ENCODE assay signal across 10 mouse cellular contexts in genomic region chr14:118235361-118235972, GRCm38 (mm10). TPM values are rescaled to one million over a fixed set of nuclear protein-coding genes. Genes with fewer than 3 reads are reported as not detected.
DNase-seq lines count a peak whose midpoint lies in the region; ATAC-seq and TF ChIP-seq lines count a peak whose summit lies in the region.
"Had no signal": no experiment of that assay in that cellular context is flagged by ENCODE, and none has a peak within 500 bp of the region (broad histone marks: within the 10 kb centered on the region; RNA-seq: fewer than 3 reads in every experiment).

No protein-coding gene starts in this region.

- H3K27me3 ChIP-seq in thymus, adult 2 months (ENCODE audit: control insufficient read depth, insufficient read depth, low read length), result peaks cover 39% of the 10 kb centered on the region
- H3K27me3 ChIP-seq in hindbrain, embryonic 11.5 days (ENCODE audit: control insufficient read depth, insufficient read depth, low read length), result peaks cover 24% of the 10 kb centered on the region
- peaks cover 95% of the 10 kb centered on the region for H3K27me3 ChIP-seq in liver, embryonic 13.5 days
- H3K27me3 ChIP-seq in stomach, embryonic 16.5 days (ENCODE audit: control insufficient read depth, insufficient read depth, low read length), result peaks cover 33% of the 10 kb centered on the region

- H3K27ac ChIP-seq in thymus, adult 2 months (ENCODE audit: control insufficient read depth, insufficient read depth, low read length), result no peak overlapping the region
- peak overlapping the region; percentile 89 for H3K27ac ChIP-seq in hindbrain, embryonic 11.5 days (ENCODE audit: low read depth, low read length)
- H3K27ac ChIP-seq in liver, embryonic 13.5 days, result no peak overlapping the region
- peak overlapping the region; percentile 92 for H3K27ac ChIP-seq in stomach, embryonic 16.5 days (ENCODE audit: low read length)

- peak overlapping the region; percentile 87 for H3K4me2 ChIP-seq in hindbrain, embryonic 11.5 days (replicated peaks; ENCODE audit: low read depth, low read length)
- peak overlapping the region; percentile 66 for H3K4me2 ChIP-seq in liver, embryonic 13.5 days
- peak overlapping the region; percentile 66 for H3K4me2 ChIP-seq in stomach, embryonic 16.5 days (ENCODE audit: low read depth, low read length)

- H3K4me1 ChIP-seq in thymus, adult 2 months (replicated peaks; ENCODE audit: control insufficient read depth, insufficient read depth, low read length), result peaks cover 10% of the 10 kb centered on the region; the same call in 1 of the 2 replicates
- H3K4me1 ChIP-seq in hindbrain, embryonic 11.5 days (replicated peaks; ENCODE audit: control insufficient read depth, insufficient read depth, low read length), result no peaks in the 10 kb centered on the region; the same call in 1 of the 2 replicates
- peaks cover 23% of the 10 kb centered on the region for H3K4me1 ChIP-seq in liver, embryonic 13.5 days (replicated peaks)
- H3K4me1 ChIP-seq in stomach, embryonic 16.5 days (ENCODE audit: control insufficient read depth, insufficient read depth, low read length), result peaks cover 6% of the 10 kb centered on the region; the same call in 1 of the 2 replicates

- H3K4me3 ChIP-seq in thymus, adult 2 months (ENCODE audit: control insufficient read depth, insufficient read depth, low read length), result no peak overlapping the region
- peak overlapping the region; percentile 74 for H3K4me3 ChIP-seq in hindbrain, embryonic 11.5 days (ENCODE audit: low read depth, low read length)
- peak overlapping the region; percentile 48 for H3K4me3 ChIP-seq in liver, embryonic 13.5 days (replicated peaks)
- H3K4me3 ChIP-seq in stomach, embryonic 16.5 days (replicated peaks; ENCODE audit: low read length), result peak overlapping the region; percentile 63
- H3K4me3 ChIP-seq: myocyte had no signal

- 2% methylated on average over 62 of the region's 62 CpGs for WGBS in thymus, adult 2 months
- WGBS in hindbrain, embryonic 11.5 days, result 0% methylated on average over 46 of the region's 62 CpGs
- WGBS in liver, embryonic 13.5 days (ENCODE audit: insufficient replicate concordance), result 1% methylated on average over 59 of the region's 62 CpGs
- under 1% methylated on average over 62 of the region's 62 CpGs for WGBS in stomach, embryonic 16.5 days

- no peak for TF ChIP-seq POLR2A in thymus, adult 2 months (IDR thresholded peaks at IDR 0.05; ENCODE audit: control insufficient read depth, extremely low read depth, insufficient read depth, low read length, poor library complexity)

- peak; percentile 13 to 30 for DNase-seq in cerebellum, postnatal 25 days
- no peak for DNase-seq in cerebellum, adult 11-12 months
- peak; percentile 14 for DNase-seq in thymus, postnatal 25 days
- DNase-seq in thymus, adult 2 months, result no peak
- DNase-seq in hindbrain, embryonic 11.5 days (ENCODE audit: low spot score), result peak; percentile 73
- no peak for DNase-seq in liver, embryonic 13.5 days

- ATAC-seq in hindbrain, embryonic 11.5 days (ENCODE audit: low FRiP score), result no peak
- no peak for ATAC-seq in liver, embryonic 13.5 days (ENCODE audit: low read depth)
- no peak for ATAC-seq in stomach, embryonic 16.5 days (ENCODE audit: insufficient read depth, low FRiP score)
- no peak for ATAC-seq in activated CD4-positive, CD25-positive, alpha-beta regulatory T cell, adult 4 months

- peak overlapping the region; percentile 87 for H3K9ac ChIP-seq in hindbrain, embryonic 11.5 days (ENCODE audit: low read depth, low read length)
- H3K9ac ChIP-seq in liver, embryonic 13.5 days, result no peak overlapping the region
- H3K9ac ChIP-seq in stomach, embryonic 16.5 days (ENCODE audit: low read length), result peak overlapping the region; percentile 81

- TF ChIP-seq CTCF in thymus, adult 2 months (IDR thresholded peaks at IDR 0.05; ENCODE audit: borderline replicate concordance, control insufficient read depth, extremely low read depth, insufficient read depth, low read length, poor library complexity), result no peak

- no peaks in the 10 kb centered on the region for H3K36me3 ChIP-seq in thymus, adult 2 months (ENCODE audit: control insufficient read depth, insufficient read depth, low read length)
- H3K36me3 ChIP-seq in hindbrain, embryonic 11.5 days (ENCODE audit: control insufficient read depth, insufficient read depth, low read length), result no peaks in the 10 kb centered on the region
- H3K36me3 ChIP-seq in liver, embryonic 13.5 days, result no peaks in the 10 kb centered on the region
- H3K36me3 ChIP-seq in stomach, embryonic 16.5 days (ENCODE audit: control insufficient read depth, insufficient read depth, low read length), result no peaks in the 10 kb centered on the region

- no peaks in the 10 kb centered on the region for H3K9me3 ChIP-seq in hindbrain, embryonic 11.5 days (ENCODE audit: control insufficient read depth, low read length)
- H3K9me3 ChIP-seq in liver, embryonic 13.5 days (replicated peaks), result no peaks in the 10 kb centered on the region
- no peaks in the 10 kb centered on the region for H3K9me3 ChIP-seq in stomach, embryonic 16.5 days (replicated peaks; ENCODE audit: control insufficient read depth, low read length)

RNA-seq across cellular contexts. Expression of gene Sox21, which starts 1.4 kb away (rescaled TPM):
- polyA plus RNA-seq in thymus, adult 2 months (2012; rRNA removed), result 0.59 and 1.0 TPM in 2 replicates
- polyA plus RNA-seq in hindbrain, embryonic 11.5 days (2014; fragmentation: Nextera tagmentation; extraction: Ambion mirVana), result 10.7 and 12.6 TPM in 2 replicates
- polyA plus RNA-seq in liver, embryonic 13.5 days (2015; fragmentation: Nextera tagmentation; extraction: Ambion mirVana), result not detected in 2 replicates
- 3.2 and 3.7 TPM in 2 replicates for polyA plus RNA-seq in stomach, embryonic 16.5 days (2015; fragmentation: Nextera tagmentation; extraction: Ambion mirVana)
- not detected for polyA plus RNA-seq in activated CD4-positive, CD25-positive, alpha-beta regulatory T cell, adult 4 months (2017; shearing (Covaris generic))
- polyA plus RNA-seq: myocyte had no signal

RNA-seq across cellular contexts. Expression of gene Gm9376, which starts 31.3 kb away (rescaled TPM):
- not detected in 2 replicates for polyA plus RNA-seq in thymus, adult 2 months (2012; rRNA removed)
- polyA plus RNA-seq in hindbrain, embryonic 11.5 days (2014; fragmentation: Nextera tagmentation; extraction: Ambion mirVana), result not detected in 2 replicates
- not detected in 2 replicates for polyA plus RNA-seq in liver, embryonic 13.5 days (2015; fragmentation: Nextera tagmentation; extraction: Ambion mirVana)
- not detected in 2 replicates for polyA plus RNA-seq in stomach, embryonic 16.5 days (2015; fragmentation: Nextera tagmentation; extraction: Ambion mirVana)
- not detected for polyA plus RNA-seq in activated CD4-positive, CD25-positive, alpha-beta regulatory T cell, adult 4 months (2017; shearing (Covaris generic))
- polyA plus RNA-seq: C2C12, myocyte had no signal

Comparison
In these comparisons a context has a peak if more than half of its experiments do, and no peak if none do; other contexts are left out.
1. DNase-seq: peak in cerebellum, postnatal 25 days (2 of 2), thymus, postnatal 25 days (single experiment) and hindbrain, embryonic 11.5 days (single experiment); none in cerebellum, adult 11-12 months (single experiment), thymus, adult 2 months (single experiment) and liver, embryonic 13.5 days (single experiment).
2. H3K27ac ChIP-seq: peak in hindbrain, embryonic 11.5 days (single experiment) and stomach, embryonic 16.5 days (single experiment); none in thymus, adult 2 months (single experiment) and liver, embryonic 13.5 days (single experiment).
3. Peak in every context shown above with its lines, with median percentiles within 50 percentile points of each other: H3K4me2 ChIP-seq.